Mouse (Mus musculus): Measurements from ENCODE around the gene Odr4. TPM values are rescaled to one million over a fixed set of nuclear protein-coding genes. Genes with fewer than 3 reads are reported as not detected.

The Odr4 gene
- polyA plus RNA-seq (2014; fragmentation: Nextera tagmentation; extraction: Ambion mirVana): 40.4 and 41.6 TPM in 2 replicates

DNA sequence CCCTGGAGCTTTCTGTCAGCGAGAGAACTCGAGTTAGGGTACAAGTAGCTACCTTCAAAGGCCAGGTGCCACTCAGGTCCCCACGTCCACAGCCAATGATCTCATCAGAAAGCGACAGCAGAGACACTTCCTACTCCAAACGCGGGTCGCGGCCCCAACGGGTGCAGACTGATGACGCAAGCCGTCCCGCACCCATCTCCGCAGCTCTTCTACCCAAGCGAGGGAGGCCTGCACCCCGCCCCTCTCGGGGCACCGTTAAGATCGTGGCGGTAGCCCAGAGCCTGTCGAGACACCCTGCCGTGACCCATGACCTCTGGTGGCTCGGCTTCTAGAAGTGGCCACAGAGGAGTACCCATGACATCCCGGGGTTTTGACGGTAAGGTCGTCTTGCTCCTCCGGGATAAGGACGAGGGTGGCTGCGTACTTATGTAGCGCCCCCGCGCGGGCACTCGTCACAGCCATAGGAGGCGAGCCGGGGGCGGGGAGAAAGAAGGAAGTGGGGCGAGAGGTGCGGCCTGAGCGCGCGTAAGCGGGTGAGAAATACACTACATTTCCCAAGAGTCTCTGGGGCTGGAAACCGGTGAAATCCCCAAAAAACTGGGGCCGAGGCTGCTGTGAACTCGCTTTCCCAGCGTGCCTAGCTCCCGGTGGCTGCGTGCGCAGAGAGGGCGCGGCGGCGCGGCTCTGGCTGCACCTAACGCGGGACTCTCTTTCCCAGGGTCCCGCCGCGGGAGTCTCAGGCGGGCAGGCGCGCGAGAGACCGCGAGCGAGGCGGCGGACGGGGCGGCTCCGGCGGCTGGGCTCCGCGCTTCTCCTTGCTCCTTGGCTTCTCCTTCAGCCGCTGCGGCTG is at the start of gene Odr4, which contains the start of gene Tpr:
Odr4 (minus strand) TSS at position 443 of the 850 bp plus-strand sequence.
Tpr (plus strand) TSS at position 201 of the 850 bp plus-strand sequence.
- DNase-seq (ENCODE audit: low spot score) (peak; percentile 99), ATAC-seq (replicated peaks; ENCODE audit: low FRiP score, low TSS enrichment, low read depth) (peak; percentile 98)
- H3K27ac ChIP-seq (ENCODE audit: low read depth): peak within 1 kb of the TSS; percentile 89
- H3K27me3 ChIP-seq (replicated peaks; ENCODE audit: control insufficient read depth, insufficient read depth, low read length): no peaks in the 10 kb centered on the region
- peaks cover 52% of the 10 kb centered on the region for H3K36me3 ChIP-seq (ENCODE audit: control insufficient read depth, insufficient read depth, low read length)
- H3K9me3 ChIP-seq (ENCODE audit: control insufficient read depth, low read length): no peaks in the 10 kb centered on the region
- no peaks in the 10 kb centered on the region for H3K4me1 ChIP-seq (replicated peaks; ENCODE audit: control insufficient read depth, insufficient read depth, low read length)
- peak within 1 kb of the TSS; percentile 72 for H3K4me2 ChIP-seq (ENCODE audit: low read length)
- peak within 1 kb of the TSS; percentile 84 for H3K4me3 ChIP-seq (ENCODE audit: low read depth, low read length)
- H3K9ac ChIP-seq (ENCODE audit: low read length): peak within 1 kb of the TSS; percentile 90
- under 1% methylated on average over 66 of the region's 76 CpGs for WGBS

DNA sequence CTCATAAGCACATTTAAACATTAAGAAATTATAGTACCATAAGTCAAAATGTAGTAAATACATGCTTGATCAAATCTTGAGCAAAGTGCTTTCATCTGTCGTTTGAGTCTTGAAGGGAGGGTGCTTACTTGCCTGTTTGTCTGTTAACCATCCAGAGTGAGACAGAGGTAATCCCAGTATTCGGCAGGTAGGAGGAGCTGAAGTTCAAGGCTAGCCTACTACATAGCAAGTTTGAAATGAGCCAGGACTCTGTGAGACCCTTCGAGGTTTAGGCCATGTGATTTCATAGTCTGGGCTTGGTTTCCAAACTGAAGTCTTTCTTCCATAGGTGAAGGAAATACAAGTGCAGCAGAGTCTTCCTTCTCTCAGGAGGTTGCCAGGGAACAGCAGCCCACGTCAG is 48.9 kb upstream of the Odr4 start:
- Histone ChIP-seq H3K36me3 (ENCODE audit: control insufficient read depth, insufficient read depth, low read length) (peaks cover 91% of the 10 kb centered on the region), H3K9me3 (ENCODE audit: control insufficient read depth, low read length) (no peaks in the 10 kb centered on the region), H3K9ac (ENCODE audit: low read length) (no peak overlapping the region), H3K27ac (ENCODE audit: low read depth) (no peak overlapping the region), H3K4me3 (ENCODE audit: low read depth, low read length) (no peak overlapping the region), H3K27me3 (replicated peaks; ENCODE audit: control insufficient read depth, insufficient read depth, low read length) (no peaks in the 10 kb centered on the region), H3K4me2 (ENCODE audit: low read length) (no peak overlapping the region), H3K4me1 (replicated peaks; ENCODE audit: control insufficient read depth, insufficient read depth, low read length) (no peaks in the 10 kb centered on the region)
- DNase-seq (ENCODE audit: low spot score) (no peak), ATAC-seq (replicated peaks; ENCODE audit: low FRiP score, low TSS enrichment, low read depth) (no peak)
- WGBS: 79% methylated on average over 4 of the region's 4 CpGs

DNA sequence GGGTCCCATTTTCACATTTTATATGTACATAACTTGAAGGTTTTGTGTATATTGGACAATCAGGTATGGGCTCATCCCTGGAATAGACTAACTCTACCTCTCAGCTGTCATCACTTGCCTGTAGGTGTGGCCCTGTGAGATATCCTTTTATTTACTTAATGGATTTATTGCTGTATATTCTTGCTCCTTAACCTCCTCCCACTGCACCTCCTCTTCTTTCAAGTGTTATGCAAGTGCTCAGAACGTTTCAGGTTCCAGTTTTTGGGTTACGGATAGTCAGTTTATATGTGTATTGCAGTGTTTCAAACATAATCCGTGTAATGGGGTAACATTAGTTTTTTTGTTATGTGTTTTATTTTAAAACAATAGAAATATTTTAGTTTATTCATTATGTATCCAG is 45.8 kb upstream of the Odr4 start:
- 84% methylated on average over 3 of the region's 3 CpGs for WGBS
- ATAC-seq (replicated peaks; ENCODE audit: low FRiP score, low TSS enrichment, low read depth): no peak
- H3K27ac ChIP-seq (ENCODE audit: low read depth): no peak overlapping the region
- H3K9me3 ChIP-seq (ENCODE audit: control insufficient read depth, low read length): no peaks in the 10 kb centered on the region
- H3K27me3 ChIP-seq (replicated peaks; ENCODE audit: control insufficient read depth, insufficient read depth, low read length): no peaks in the 10 kb centered on the region
- DNase-seq (ENCODE audit: low spot score): no peak
- H3K36me3 ChIP-seq (ENCODE audit: control insufficient read depth, insufficient read depth, low read length): peaks cover 90% of the 10 kb centered on the region
- H3K4me1 ChIP-seq (replicated peaks; ENCODE audit: control insufficient read depth, insufficient read depth, low read length): no peaks in the 10 kb centered on the region
- H3K4me3 ChIP-seq (ENCODE audit: low read depth, low read length): no peak overlapping the region
- no peak overlapping the region for H3K9ac ChIP-seq (ENCODE audit: low read length)
- H3K4me2 ChIP-seq (ENCODE audit: low read length): no peak overlapping the region

DNA sequence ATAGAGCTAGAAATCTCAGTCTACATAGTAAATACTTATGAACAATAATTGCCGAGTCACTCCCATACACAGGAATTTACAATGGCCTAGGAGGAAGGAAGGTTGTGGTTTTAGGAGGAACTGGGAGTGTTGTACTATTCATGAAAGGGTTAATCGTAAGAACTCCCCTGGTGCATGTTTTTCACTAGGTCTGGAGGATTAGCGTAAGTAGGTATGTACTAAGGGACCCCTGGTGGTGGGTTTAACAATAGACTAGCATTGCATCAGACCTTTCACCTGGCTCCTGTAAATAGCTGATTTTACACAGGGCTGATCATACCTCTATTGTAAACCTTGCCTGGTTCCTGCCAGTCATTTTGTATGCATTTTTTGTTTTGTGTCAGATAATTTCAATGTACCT is 33.3 kb upstream of the Odr4 start:
- H3K36me3 ChIP-seq (ENCODE audit: control insufficient read depth, insufficient read depth, low read length): peaks cover 95% of the 10 kb centered on the region
- H3K4me3 ChIP-seq (ENCODE audit: low read depth, low read length): no peak overlapping the region
- no peaks in the 10 kb centered on the region for H3K4me1 ChIP-seq (replicated peaks; ENCODE audit: control insufficient read depth, insufficient read depth, low read length)
- DNase-seq (ENCODE audit: low spot score): no peak
- H3K4me2 ChIP-seq (ENCODE audit: low read length): no peak overlapping the region
- no peak overlapping the region for H3K9ac ChIP-seq (ENCODE audit: low read length)
- no peak for ATAC-seq (replicated peaks; ENCODE audit: low FRiP score, low TSS enrichment, low read depth)
- 77% methylated on average over 3 of the region's 3 CpGs for WGBS
- no peaks in the 10 kb centered on the region for H3K27me3 ChIP-seq (replicated peaks; ENCODE audit: control insufficient read depth, insufficient read depth, low read length)
- no peak overlapping the region for H3K27ac ChIP-seq (ENCODE audit: low read depth)
- H3K9me3 ChIP-seq (ENCODE audit: control insufficient read depth, low read length): no peaks in the 10 kb centered on the region

DNA sequence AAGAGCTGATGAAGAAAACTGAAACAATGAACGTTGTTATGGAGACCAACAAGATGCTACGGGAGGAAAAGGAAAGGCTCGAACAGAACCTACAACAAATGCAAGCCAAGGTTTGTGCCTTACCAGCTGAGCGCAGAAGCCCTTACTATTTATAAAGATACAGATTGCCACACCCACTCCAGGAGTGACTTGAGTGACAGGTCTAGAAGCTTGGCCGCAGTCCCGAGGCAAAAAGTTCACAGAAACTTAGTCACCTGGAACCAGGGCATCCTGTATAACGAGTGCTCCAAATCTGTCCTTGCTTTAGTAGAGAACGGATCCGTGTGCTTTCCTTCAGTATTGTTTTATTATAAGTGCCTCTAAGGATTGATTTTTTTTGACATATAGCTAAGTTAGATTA is 32.8 kb upstream of the Odr4 start:
- H3K4me2 ChIP-seq (ENCODE audit: low read length): no peak overlapping the region
- no peak overlapping the region for H3K9ac ChIP-seq (ENCODE audit: low read length)
- 93% methylated on average over 9 of the region's 9 CpGs for WGBS
- H3K9me3 ChIP-seq (ENCODE audit: control insufficient read depth, low read length): no peaks in the 10 kb centered on the region
- no peaks in the 10 kb centered on the region for H3K4me1 ChIP-seq (replicated peaks; ENCODE audit: control insufficient read depth, insufficient read depth, low read length)
- no peaks in the 10 kb centered on the region for H3K27me3 ChIP-seq (replicated peaks; ENCODE audit: control insufficient read depth, insufficient read depth, low read length)
- DNase-seq (ENCODE audit: low spot score): no peak
- no peak overlapping the region for H3K4me3 ChIP-seq (ENCODE audit: low read depth, low read length)
- H3K27ac ChIP-seq (ENCODE audit: low read depth): no peak overlapping the region
- ATAC-seq (replicated peaks; ENCODE audit: low FRiP score, low TSS enrichment, low read depth): no peak
- peaks cover 92% of the 10 kb centered on the region for H3K36me3 ChIP-seq (ENCODE audit: control insufficient read depth, insufficient read depth, low read length)

DNA sequence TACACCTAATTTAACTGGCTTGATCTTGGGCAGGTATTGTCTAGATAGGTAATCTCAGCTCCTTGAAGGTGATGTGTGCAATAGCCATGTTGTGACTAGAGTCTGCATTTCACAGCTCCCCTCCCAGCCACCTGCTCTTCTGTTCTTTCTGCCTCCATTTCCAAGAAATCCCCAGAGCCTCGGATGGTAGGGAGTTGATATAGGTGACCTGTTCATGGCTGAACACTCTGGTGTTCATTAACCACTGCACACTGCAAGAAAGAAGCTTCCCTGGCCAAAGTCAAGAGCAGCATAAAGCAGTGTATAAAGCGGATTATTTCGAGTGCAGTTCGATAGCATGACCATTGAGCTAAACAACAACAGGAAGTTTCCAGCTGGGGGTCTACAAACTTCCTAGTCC is 25.5 kb upstream of the Odr4 start:
- no peak overlapping the region for H3K27ac ChIP-seq (ENCODE audit: low read depth)
- H3K36me3 ChIP-seq (ENCODE audit: control insufficient read depth, insufficient read depth, low read length): peaks cover 90% of the 10 kb centered on the region
- H3K4me3 ChIP-seq (ENCODE audit: low read depth, low read length): no peak overlapping the region
- no peak for ATAC-seq (replicated peaks; ENCODE audit: low FRiP score, low TSS enrichment, low read depth)
- no peaks in the 10 kb centered on the region for H3K27me3 ChIP-seq (replicated peaks; ENCODE audit: control insufficient read depth, insufficient read depth, low read length)
- no peak overlapping the region for H3K9ac ChIP-seq (ENCODE audit: low read length)
- no peak for DNase-seq (ENCODE audit: low spot score)
- no peak overlapping the region for H3K4me2 ChIP-seq (ENCODE audit: low read length)
- no peaks in the 10 kb centered on the region for H3K9me3 ChIP-seq (ENCODE audit: control insufficient read depth, low read length)
- 93% methylated on average over 4 of the region's 4 CpGs for WGBS
- H3K4me1 ChIP-seq (replicated peaks; ENCODE audit: control insufficient read depth, insufficient read depth, low read length): no peaks in the 10 kb centered on the region

DNA sequence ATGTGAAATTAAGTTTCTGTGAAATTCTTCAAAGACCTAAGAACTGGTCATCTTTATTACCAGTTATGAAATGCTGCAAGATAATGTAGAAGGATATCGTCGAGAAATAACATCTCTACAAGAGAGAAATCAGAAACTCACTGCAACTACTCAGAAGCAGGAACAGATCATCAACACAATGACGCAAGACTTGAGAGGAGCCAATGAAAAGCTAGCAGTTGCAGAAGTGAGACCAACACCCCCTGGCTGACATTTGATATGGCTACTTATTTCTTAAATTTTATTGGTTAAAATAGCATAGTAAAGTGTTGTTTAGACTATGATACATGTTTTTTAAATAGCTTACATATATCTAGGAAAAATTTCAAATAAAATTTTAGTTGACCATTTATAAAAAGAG is 23.1 kb upstream of the Odr4 start:
- Histone ChIP-seq H3K27me3 (replicated peaks; ENCODE audit: control insufficient read depth, insufficient read depth, low read length) (no peaks in the 10 kb centered on the region), H3K9ac (ENCODE audit: low read length) (no peak overlapping the region), H3K4me3 (ENCODE audit: low read depth, low read length) (no peak overlapping the region), H3K4me1 (replicated peaks; ENCODE audit: control insufficient read depth, insufficient read depth, low read length) (no peaks in the 10 kb centered on the region), H3K9me3 (ENCODE audit: control insufficient read depth, low read length) (no peaks in the 10 kb centered on the region), H3K27ac (ENCODE audit: low read depth) (no peak overlapping the region), H3K4me2 (ENCODE audit: low read length) (no peak overlapping the region), H3K36me3 (ENCODE audit: control insufficient read depth, insufficient read depth, low read length) (peaks cover 89% of the 10 kb centered on the region)
- no peak for ATAC-seq (replicated peaks; ENCODE audit: low FRiP score, low TSS enrichment, low read depth)
- DNase-seq (ENCODE audit: low spot score): no peak
- WGBS: 95% methylated on average over 3 of the region's 3 CpGs

DNA sequence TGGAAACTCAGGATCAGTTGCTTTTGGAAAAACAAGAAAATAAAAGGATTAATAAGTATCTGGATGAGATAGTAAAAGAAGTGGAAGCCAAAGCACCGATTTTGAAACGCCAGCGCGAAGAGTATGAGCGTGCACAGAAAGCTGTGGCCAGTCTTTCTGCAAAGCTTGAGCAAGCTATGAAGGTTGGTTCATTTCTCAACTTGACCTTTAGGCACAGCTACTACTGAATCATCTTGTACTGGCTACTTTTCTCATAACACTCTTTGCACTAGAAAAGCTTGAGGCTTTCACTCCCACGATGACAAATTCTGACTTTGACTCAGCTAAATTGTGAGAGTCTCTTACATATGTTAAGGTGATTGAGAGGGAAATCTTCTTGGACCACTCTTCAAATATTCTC is 17.1 kb upstream of the Odr4 start:
- Histone ChIP-seq H3K4me2 (ENCODE audit: low read length) (no peak overlapping the region), H3K27me3 (replicated peaks; ENCODE audit: control insufficient read depth, insufficient read depth, low read length) (no peaks in the 10 kb centered on the region), H3K4me3 (ENCODE audit: low read depth, low read length) (no peak overlapping the region), H3K9me3 (ENCODE audit: control insufficient read depth, low read length) (no peaks in the 10 kb centered on the region), H3K27ac (ENCODE audit: low read depth) (no peak overlapping the region), H3K9ac (ENCODE audit: low read length) (no peak overlapping the region), H3K4me1 (replicated peaks; ENCODE audit: control insufficient read depth, insufficient read depth, low read length) (no peaks in the 10 kb centered on the region), H3K36me3 (ENCODE audit: control insufficient read depth, insufficient read depth, low read length) (peaks cover 97% of the 10 kb centered on the region)
- WGBS: 95% methylated on average over 6 of the region's 6 CpGs
- no peak for DNase-seq (ENCODE audit: low spot score)
- no peak for ATAC-seq (replicated peaks; ENCODE audit: low FRiP score, low TSS enrichment, low read depth)

DNA sequence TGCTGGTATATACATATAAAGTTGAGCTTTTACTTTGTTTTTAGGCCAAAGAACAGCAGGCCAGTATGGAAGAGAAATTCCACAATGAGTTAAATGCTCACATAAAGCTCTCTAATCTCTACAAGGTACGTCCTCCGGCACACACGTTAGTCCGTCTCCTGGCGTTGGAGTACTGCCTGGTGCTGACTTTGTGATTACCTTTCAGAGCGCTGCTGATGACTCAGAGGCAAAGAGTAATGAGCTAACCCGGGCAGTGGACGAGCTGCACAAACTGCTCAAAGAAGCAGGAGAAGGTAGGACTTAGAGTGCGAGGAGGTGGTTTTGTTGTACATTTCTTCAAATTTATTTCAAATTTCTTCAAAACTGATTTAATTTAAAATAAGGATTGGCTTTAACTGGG is 14.4 kb upstream of the Odr4 start:
- WGBS: 83% methylated on average over 9 of the region's 9 CpGs
- no peak overlapping the region for H3K27ac ChIP-seq (ENCODE audit: low read depth)
- no peak for ATAC-seq (replicated peaks; ENCODE audit: low FRiP score, low TSS enrichment, low read depth)
- no peak for DNase-seq (ENCODE audit: low spot score)
- peaks cover 92% of the 10 kb centered on the region for H3K36me3 ChIP-seq (ENCODE audit: control insufficient read depth, insufficient read depth, low read length)
- H3K9ac ChIP-seq (ENCODE audit: low read length): no peak overlapping the region
- H3K4me2 ChIP-seq (ENCODE audit: low read length): no peak overlapping the region
- no peaks in the 10 kb centered on the region for H3K9me3 ChIP-seq (ENCODE audit: control insufficient read depth, low read length)
- H3K4me3 ChIP-seq (ENCODE audit: low read depth, low read length): no peak overlapping the region
- no peaks in the 10 kb centered on the region for H3K4me1 ChIP-seq (replicated peaks; ENCODE audit: control insufficient read depth, insufficient read depth, low read length)
- H3K27me3 ChIP-seq (replicated peaks; ENCODE audit: control insufficient read depth, insufficient read depth, low read length): no peaks in the 10 kb centered on the region

All from intestine, embryonic 14.5 days (tissue).